Mouse (Mus musculus) midbrain, postnatal 0 days (tissue): ENCODE data around the gene P2ry10b. TPM values are rescaled to one million over a fixed set of nuclear protein-coding genes. Genes with fewer than 3 reads are reported as not detected.

ENCODE experiments used
- ATAC-seq: fragments of 200-750 bp; cut with Nextera tagmentation; 2 replicates; pipeline ENCODE4 v1.8.0; 2017; ENCODE audit warnings: moderate number of reproducible peaks, mild to moderate bottlenecking, moderate TSS enrichment, moderate library complexity; ENCODE audit not compliant: low FRiP score
- DNase-seq: peaks from one replicate; pipeline ENCODE4 v3.0.0-alpha.2; 2015; ENCODE audit warnings: low spot score
- H3K27ac ChIP-seq: fragments of 300-500 bp; sonication (generic); 2 replicates; pipeline ENCODE4 v1.5.1; 2014; ENCODE audit warnings: low read depth, mild to moderate bottlenecking, low read length, mixed read lengths
- H3K27me3 ChIP-seq: fragments of 300-500 bp; sonication (generic); 2 replicates; pipeline ENCODE4 v1.6.1; 2014; ENCODE audit warnings: low read length, control low read depth, mixed read lengths; ENCODE audit not compliant: insufficient read depth
- H3K36me3 ChIP-seq: fragments of 300-500 bp; sonication (generic); 2 replicates; pipeline ENCODE4 v1.6.1; 2014; ENCODE audit warnings: low read length, control low read depth, mixed read lengths; ENCODE audit not compliant: insufficient read depth
- H3K4me1 ChIP-seq: fragments of 300-500 bp; sonication (generic); 2 replicates; pipeline ENCODE4 v1.6.1; 2014; ENCODE audit warnings: mild to moderate bottlenecking, control low read depth, antibody characterized with exemption, low read length, mixed read lengths; ENCODE audit not compliant: insufficient read depth
- H3K4me2 ChIP-seq: fragments of 300-500 bp; sonication (generic); 2 replicates; pipeline ENCODE4 v1.6.1; 2014; ENCODE audit warnings: low read depth, mild to moderate bottlenecking, low read length, mixed read lengths; ENCODE audit not compliant: poor library complexity, severe bottlenecking
- H3K4me3 ChIP-seq: fragments of 300-500 bp; sonication (generic); 2 replicates; pipeline ENCODE4 v1.5.1; 2014; ENCODE audit warnings: low read depth, mild to moderate bottlenecking, low read length, moderate library complexity
- H3K9ac ChIP-seq: fragments of 300-500 bp; sonication (generic); replicated peaks from 2 replicates; pipeline ENCODE4 v1.6.1; 2014; ENCODE audit warnings: mild to moderate bottlenecking, low read length, moderate library complexity, mixed read lengths; ENCODE audit not compliant: poor library complexity, severe bottlenecking
- H3K9me3 ChIP-seq: fragments of 300-500 bp; sonication (generic); 2 replicates; pipeline ENCODE4 v1.6.1; 2016; ENCODE audit warnings: low read length, control low read depth
- CTCF ChIP-seq: IDR thresholded peaks from 2 replicates; pipeline ENCODE4 v1.5.1; 2016; ENCODE audit warnings: antibody characterized with exemption, mild to moderate bottlenecking
- WGBS: fragments of 180-500 bp; shearing (Covaris S2); extraction: QIAGEN DNeasy Blood & Tissue Kit; methylation state at CpG from one replicate; pipeline ENCODE4 v1.1.7; 2014; 5-methylcytosine and 5-hydroxymethylcytosine counted together
- polyA plus RNA-seq: library from polyadenylated mRNA; unstranded; fragments of >200 nt; fragmentation: Nextera tagmentation; extraction: Ambion mirVana; gene quantifications from 2 replicates; pipeline ENCODE4 v1.2.1, GENCODE M21; 2015
- total RNA-seq: library from RNA; depleted of rRNA; stranded (reverse); fragments of >200 nt; gene quantifications from 2 replicates; pipeline ENCODE4 v1.2.3, GENCODE M21; 2014

Gene P2ry10b
- total and polyA plus RNA-seq, 2 experiments from 2014 or later, result 0.42 to 0.71 TPM

- Histone ChIP-seq H3K27ac (no peak overlapping the region), H3K4me3 (no peak overlapping the region), H3K27me3 (no peaks in the 10 kb centered on the region), H3K36me3 (no peaks in the 10 kb centered on the region), H3K4me1 (no peaks in the 10 kb centered on the region), H3K9ac (no peak overlapping the region), H3K9me3 (no peaks in the 10 kb centered on the region), H3K4me2 (no peak overlapping the region)
- no peak for TF ChIP-seq CTCF
- DNase-seq (no peak), ATAC-seq (no peak)
- 34% methylated on average over 5 of the region's 5 CpGs for WGBS
Observed at GRCm38 (mm10) chrX:107150027-107150426, 1.3 kb downstream of the P2ry10b start.

GRCm38 (mm10) chrX:107150752-107151515 is 2.2 kb downstream of the P2ry10b start:
- H3K36me3 ChIP-seq, result no peaks in the 10 kb centered on the region
- TF ChIP-seq CTCF, result no peak
- 50% methylated on average over 4 of the region's 4 CpGs for WGBS
- no peak for ATAC-seq
- H3K27me3 ChIP-seq, result no peaks in the 10 kb centered on the region
- no peak overlapping the region for H3K4me3 ChIP-seq
- no peak for DNase-seq
- no peaks in the 10 kb centered on the region for H3K4me1 ChIP-seq
- H3K9ac ChIP-seq, result no peak overlapping the region
- H3K4me2 ChIP-seq, result no peak overlapping the region
- H3K27ac ChIP-seq, result no peak overlapping the region
- H3K9me3 ChIP-seq, result no peaks in the 10 kb centered on the region

GRCm38 (mm10) chrX:107156021-107156420 is 7.3 kb downstream of the P2ry10b start:
- DNase-seq, result no peak
- Histone ChIP-seq H3K4me3 (no peak overlapping the region), H3K4me1 (no peaks in the 10 kb centered on the region), H3K9ac (no peak overlapping the region), H3K4me2 (no peak overlapping the region), H3K9me3 (no peaks in the 10 kb centered on the region), H3K36me3 (no peaks in the 10 kb centered on the region), H3K27ac (no peak overlapping the region), H3K27me3 (no peaks in the 10 kb centered on the region)
- TF ChIP-seq CTCF, result no peak
- ATAC-seq, result no peak
- 76% methylated on average over 2 of the region's 2 CpGs for WGBS

GRCm38 (mm10) chrX:107160496-107160895 is 11.8 kb downstream of the P2ry10b start:
- H3K9ac ChIP-seq, result no peak overlapping the region
- no peaks in the 10 kb centered on the region for H3K27me3 ChIP-seq
- ATAC-seq (no peak), DNase-seq (no peak)
- no peak for TF ChIP-seq CTCF
- no peaks in the 10 kb centered on the region for H3K9me3 ChIP-seq
- H3K4me1 ChIP-seq, result no peaks in the 10 kb centered on the region
- no peak overlapping the region for H3K4me2 ChIP-seq
- H3K27ac ChIP-seq, result no peak overlapping the region
- no peak overlapping the region for H3K4me3 ChIP-seq
- H3K36me3 ChIP-seq, result no peaks in the 10 kb centered on the region

- H3K27ac ChIP-seq, result no peak overlapping the region
- no peak overlapping the region for H3K9ac ChIP-seq
- H3K4me2 ChIP-seq, result no peak overlapping the region
- H3K4me3 ChIP-seq, result no peak overlapping the region
- peak; percentile 52 for TF ChIP-seq CTCF
- DNase-seq (peak; percentile 5), ATAC-seq (no peak)
- no peaks in the 10 kb centered on the region for H3K4me1 ChIP-seq
- no peaks in the 10 kb centered on the region for H3K27me3 ChIP-seq
- no peaks in the 10 kb centered on the region for H3K9me3 ChIP-seq
- WGBS, result 15% methylated on average over 1 of the region's 1 CpGs
- H3K36me3 ChIP-seq, result no peaks in the 10 kb centered on the region
Observed at GRCm38 (mm10) chrX:107168281-107168680, 19.6 kb downstream of the P2ry10b start.

- Histone ChIP-seq H3K9me3 (no peaks in the 10 kb centered on the region), H3K9ac (no peak overlapping the region), H3K4me2 (no peak overlapping the region), H3K27me3 (no peaks in the 10 kb centered on the region), H3K4me3 (no peak overlapping the region), H3K4me1 (no peaks in the 10 kb centered on the region), H3K36me3 (no peaks in the 10 kb centered on the region), H3K27ac (no peak overlapping the region)
- ATAC-seq (no peak), DNase-seq (no peak)
- TF ChIP-seq CTCF, result no peak
Observed at GRCm38 (mm10) chrX:107169128-107169527, 20.4 kb downstream of the P2ry10b start.
